Mouse (Mus musculus): ENCODE measurements around the gene Ptch2.

The Ptch2 gene

DNA sequence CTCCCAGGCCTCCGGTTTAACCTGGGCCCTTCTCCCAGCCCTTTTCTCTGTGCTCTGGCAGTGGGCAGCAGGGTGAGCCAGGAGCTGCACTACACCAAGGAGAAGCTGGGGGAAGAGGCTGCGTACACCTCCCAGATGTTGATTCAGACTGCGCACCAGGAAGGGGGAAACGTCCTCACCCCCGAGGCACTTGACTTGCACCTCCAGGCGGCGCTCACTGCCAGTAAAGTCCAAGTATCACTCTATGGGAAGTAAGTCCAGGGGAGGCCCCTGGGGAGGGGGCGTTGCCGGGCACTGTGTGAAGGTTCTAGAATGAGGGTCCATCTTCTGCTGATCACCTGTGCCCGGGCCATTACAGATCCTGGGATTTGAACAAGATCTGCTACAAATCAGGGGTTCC is 8.8 kb downstream of the Ptch2 start:
- DNase-seq (ENCODE audit: low read depth, low spot score) = no peak

GRCm38 (mm10) chr4:117105127-117105526 is 9.3 kb downstream of the Ptch2 start:
- DNase-seq (ENCODE audit: low read depth, low spot score) = no peak

DNA sequence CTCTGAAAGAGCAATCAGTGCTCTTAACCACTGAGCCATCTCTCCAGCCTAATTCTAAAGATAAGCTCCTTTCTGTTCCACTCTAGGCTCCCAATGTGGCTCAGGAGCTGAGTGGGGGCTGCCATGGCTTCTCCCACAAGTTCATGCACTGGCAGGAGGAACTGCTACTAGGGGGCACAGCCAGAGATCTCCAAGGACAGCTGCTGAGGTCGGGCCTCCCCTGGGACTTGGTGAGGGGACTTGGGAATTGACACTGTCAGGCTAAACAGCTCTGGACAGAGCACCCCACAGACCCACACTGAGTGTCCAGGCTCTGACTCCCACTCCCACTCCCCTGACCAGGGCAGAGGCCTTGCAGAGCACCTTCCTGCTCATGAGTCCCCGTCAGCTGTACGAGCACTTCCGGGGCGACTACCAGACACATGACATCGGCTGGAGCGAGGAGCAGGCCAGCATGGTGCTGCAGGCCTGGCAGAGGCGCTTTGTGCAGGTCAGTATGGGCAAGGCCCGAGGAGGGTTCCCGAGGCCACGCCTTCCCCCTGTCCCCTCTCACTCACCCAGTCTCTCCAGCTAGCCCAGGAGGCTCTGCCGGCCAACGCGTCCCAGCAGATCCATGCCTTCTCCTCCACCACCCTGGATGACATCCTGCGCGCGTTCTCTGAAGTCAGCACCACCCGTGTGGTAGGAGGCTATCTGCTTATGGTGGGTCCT is 12.1 kb downstream of the Ptch2 start:
- no peak for DNase-seq (ENCODE audit: low read depth, low spot score)

GRCm38 (mm10) chr4:117108524-117108849 is 12.6 kb downstream of the Ptch2 start:
- DNase-seq (ENCODE audit: low read depth, low spot score) = no peak

DNA sequence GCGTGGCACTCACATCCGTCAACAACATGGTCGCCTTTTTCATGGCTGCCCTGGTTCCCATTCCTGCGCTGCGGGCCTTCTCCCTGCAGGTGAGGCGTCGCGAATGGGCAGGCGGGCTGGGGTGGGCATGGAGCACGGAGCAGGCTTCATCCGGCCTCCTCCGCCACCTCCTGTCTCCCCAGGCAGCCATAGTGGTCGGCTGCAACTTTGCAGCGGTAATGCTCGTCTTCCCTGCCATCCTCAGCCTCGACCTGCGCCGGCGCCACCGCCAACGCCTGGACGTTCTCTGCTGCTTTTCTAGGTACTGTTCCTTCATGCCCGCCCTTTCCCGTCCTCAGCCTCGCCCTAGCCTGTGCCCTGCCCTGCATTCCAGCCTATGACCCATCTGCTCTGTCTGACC is 13.5 kb downstream of the Ptch2 start:
- no peak for DNase-seq (ENCODE audit: low read depth, low spot score)

DNA sequence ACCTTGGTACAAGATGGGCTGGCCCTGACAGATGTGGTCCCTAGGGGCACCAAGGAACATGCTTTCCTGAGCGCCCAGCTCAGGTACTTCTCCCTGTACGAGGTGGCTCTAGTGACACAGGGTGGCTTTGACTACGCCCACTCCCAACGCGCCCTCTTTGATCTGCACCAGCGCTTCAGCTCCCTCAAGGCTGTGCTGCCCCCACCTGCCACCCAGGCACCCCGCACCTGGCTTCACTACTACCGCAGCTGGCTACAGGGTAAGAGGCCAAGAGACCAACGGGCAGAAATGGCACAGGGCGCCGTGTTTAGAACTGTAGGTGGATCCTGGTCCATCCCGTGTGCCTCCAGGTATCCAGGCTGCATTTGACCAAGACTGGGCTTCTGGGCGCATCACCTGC is 14.4 kb downstream of the Ptch2 start:
- DNase-seq (ENCODE audit: low read depth, low spot score) = no peak

DNA sequence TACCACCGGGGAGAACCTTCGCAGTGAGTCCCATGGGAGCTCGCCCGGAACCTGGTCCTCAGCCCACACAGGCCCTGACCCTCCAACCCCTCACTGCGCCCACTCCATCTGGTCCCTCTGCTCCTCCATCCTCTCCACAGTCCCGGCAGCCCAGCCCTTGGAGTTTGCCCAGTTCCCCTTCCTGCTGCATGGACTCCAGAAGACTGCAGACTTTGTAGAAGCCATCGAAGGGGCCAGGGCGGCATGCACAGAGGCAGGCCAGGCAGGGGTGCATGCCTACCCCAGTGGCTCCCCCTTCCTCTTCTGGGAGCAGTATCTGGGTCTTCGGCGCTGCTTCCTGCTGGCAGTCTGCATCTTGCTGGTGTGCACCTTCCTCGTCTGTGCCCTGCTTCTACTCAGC is 15.1 kb downstream of the Ptch2 start:
- DNase-seq (ENCODE audit: low read depth, low spot score) = no peak

DNA sequence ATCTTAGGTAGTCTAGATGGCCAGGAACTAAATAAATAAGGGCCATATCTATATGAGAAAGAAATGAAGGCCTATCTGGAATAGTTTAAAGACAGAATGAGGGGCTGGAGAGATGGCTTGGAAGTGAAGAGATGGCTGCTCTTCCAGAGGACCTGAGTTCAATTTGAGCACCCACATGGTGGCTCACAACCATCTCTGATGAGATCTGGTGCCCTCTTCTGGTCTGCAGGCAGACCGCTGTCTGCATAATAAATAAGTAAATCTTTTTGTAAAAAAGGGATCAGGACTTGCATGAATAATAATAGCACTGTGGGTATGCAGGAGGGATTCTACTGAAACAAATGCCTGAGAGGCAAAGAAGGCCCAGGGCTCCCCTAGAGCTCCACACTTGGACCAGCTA is 17.4 kb downstream of the Ptch2 start:
- no peak for DNase-seq (ENCODE audit: low read depth, low spot score)

GRCm38 (mm10) chr4:117115592-117115991 is 19.7 kb downstream of the Ptch2 start:
- DNase-seq (ENCODE audit: low read depth, low spot score) = no peak

DNA sequence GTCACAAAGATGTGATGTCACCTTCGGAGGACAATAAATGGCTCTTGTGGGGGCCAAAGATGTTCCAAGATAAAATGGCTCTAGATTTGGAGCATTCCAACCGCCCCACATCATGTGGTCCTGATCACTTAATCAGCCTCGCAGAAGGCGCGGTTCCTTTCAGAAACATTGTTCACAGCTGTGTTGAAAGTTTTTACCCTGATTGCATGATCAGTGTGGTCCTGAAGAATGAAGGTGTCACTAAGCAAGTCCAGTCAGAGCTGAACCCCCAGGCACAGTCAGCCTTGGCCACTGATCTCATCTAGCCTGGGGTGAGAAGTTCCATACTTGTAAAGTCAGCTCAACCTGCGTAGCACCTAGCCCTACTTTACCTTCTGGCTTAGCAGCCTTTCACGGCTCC is 22.1 kb downstream of the Ptch2 start:
- no peak for DNase-seq (ENCODE audit: low read depth, low spot score)

DNA sequence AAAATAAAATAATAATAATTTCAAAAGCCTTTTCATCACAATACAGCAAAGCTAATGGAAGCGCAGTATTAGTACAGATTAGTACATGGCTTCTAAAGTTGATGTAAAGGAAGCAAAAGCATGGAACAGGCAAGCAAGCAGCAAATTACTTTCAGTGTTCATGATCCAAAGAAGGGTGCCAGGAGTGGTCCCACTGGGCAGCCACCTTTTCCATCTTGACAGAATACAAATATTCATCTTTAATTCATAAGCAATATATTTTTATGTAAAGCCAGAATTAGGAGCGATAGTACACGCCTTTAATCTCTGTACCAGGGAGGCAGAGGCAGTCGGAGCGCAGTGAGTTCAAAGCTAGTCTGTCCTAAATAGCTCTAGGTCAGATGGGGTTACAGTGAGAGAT is 23.8 kb downstream of the Ptch2 start:
- no peak for DNase-seq (ENCODE audit: low read depth, low spot score)

DNA sequence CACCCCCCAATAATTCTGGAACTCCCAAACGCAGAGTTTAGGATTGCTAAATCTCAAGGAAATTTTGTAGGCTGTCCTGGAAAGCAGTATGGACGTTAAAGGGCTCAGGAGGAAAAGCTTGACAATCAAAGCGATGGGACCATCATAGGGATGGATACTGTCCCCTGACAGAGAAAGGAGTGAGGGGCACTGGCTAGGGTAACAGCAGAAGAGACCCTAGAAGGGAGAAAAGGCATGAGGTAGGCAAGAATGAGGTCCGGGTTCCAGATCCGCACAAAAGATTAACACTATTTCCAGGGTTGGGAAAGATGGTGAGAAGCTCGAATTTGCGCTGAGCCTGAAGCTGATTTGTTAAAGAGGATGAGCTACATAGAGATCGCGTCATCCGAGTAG is 24.2 kb downstream of the Ptch2 start:
- no peak for DNase-seq (ENCODE audit: low read depth, low spot score)

DNA sequence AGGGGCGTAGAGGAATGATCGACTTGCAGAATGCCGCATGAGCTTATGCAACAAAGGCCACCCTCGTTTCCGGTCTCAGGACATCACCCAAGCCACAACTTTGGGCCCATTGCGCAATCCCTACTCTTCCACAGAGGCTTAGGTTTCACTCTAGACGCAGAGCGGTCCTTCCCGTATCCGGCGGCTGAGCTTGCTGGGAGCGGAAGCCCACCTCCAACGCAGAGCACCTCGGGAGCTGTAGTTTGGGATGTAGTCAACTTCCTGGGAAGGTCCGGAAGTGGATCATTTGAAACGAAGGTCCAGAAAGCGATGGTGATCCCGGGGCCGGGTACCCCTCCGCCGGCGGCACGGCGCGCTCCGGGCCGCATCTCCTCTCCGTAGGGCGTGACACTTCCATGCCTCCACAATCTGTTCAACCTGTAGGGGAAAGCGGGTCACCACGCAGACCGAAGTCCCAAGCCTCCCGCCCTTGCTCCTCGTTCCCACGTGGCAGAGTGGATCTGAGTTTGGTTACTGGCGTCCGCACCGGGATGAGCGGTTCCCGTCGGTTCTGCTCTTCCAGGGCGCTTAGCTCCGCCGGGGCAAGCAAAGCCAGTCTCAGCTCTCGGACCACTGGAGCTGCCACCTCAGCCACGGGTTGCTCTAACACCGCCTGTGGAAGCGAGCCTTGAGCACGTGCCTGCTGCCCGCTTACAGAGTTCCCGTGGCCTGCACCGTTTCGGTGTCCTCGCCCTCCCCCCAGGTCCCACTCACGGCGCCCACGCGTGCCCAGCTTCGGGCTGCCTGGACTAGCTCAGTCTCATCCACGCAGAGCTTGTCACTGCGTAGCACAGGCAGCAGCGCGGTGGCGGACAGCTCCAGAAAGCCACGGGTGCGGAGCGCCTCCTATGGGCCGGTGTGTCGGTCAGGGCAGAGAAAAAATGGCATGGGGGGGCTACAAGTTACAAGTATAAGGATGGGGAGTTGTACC is 24.9 kb downstream of the Ptch2 start:
- DNase-seq (ENCODE audit: low read depth, low spot score) = peak; percentile 85

- no peak for DNase-seq (ENCODE audit: low read depth, low spot score)
Measured at GRCm38 (mm10) chr4:117122209-117122608, 26.3 kb downstream of the Ptch2 start.

GRCm38 (mm10) chr4:117123546-117124217 is 27.8 kb downstream of the Ptch2 start:
- DNase-seq (ENCODE audit: low read depth, low spot score) = no peak

GRCm38 (mm10) chr4:117124218-117124517 is 28.3 kb downstream of the Ptch2 start:
- DNase-seq (ENCODE audit: low read depth, low spot score) = no peak

- DNase-seq (ENCODE audit: low read depth, low spot score) = no peak
Measured at GRCm38 (mm10) chr4:117124518-117125347, 28.9 kb downstream of the Ptch2 start.

GRCm38 (mm10) chr4:117125348-117125909 is 29.6 kb downstream of the Ptch2 start, which contains the start of gene Btbd19:
TSS of gene Btbd19 (minus strand) at chr4:117125725.
- no peak for DNase-seq (ENCODE audit: low read depth, low spot score)

DNA sequence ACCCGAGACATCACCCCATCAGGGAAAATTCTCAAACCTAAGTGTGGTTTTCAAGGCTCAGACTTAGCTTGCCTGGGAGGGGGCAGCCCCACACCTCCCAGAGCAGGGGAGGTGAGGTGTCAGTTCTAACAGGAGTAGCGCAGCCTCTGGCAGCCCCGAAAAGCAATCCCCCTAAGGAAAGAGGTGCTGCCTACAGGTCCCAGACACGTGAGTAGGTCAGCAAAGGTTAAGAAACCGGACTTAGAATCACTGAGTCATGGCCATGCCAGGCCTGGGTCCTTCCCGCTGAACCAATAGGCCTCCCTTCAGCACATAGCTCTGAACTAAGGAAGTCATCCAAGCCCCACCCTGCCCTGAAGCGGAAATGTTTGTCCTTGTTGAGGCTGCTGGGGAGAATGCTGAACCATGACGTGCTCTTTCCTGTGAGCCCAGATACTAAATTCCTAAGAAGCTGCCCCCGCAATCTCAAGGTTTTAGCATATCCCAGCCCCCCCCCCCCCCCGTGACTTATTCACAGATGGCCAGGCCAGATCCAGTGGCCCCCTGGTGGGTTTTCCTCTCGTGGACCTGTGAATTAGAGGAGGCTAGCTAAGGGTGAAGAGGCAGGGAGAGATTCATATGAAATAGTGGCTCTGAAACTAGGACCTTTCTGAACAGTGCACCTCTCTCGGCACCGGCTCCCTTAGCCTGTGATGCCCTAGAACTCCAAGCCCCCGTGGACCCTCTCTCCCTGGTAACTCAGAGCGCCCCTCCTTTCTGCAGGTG is 30.2 kb downstream of the Ptch2 start:
- DNase-seq (ENCODE audit: low read depth, low spot score) = no peak

DNA sequence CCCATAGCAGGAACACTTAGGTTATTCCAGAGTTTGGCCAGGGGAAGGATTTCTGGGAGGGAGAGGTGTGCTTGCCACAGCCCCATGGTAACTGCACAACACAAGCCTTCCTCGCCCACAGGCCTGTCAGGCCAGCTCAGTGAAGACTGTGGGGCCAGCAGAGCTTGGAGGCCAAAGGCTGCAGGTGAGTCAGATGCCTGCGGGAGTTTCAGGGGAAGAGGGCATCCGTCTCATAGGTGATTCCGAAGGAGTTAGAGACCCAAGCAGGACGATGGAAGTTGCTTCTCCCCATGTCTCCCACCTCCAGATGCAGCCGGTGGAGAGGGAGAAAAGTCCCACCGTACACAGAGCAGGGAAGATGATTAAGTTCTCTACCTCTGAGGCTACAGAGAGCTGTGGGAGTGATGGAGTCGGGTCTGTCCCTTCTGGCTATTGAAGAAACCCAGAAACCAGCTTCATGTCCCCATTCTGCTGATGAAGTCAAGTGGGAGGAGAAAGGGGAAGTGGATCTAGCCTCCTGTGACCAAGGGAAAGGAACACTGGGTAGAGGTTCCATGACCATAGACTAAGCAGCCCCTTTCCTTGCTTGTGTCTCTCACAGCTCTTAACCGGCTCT is 30.9 kb downstream of the Ptch2 start, which contains the start of gene Tctex1d4:
TSS of gene Tctex1d4 (plus strand) at position 120 of the 616 bp plus-strand sequence.
- no peak for DNase-seq (ENCODE audit: low read depth, low spot score)
